Mouse (Mus musculus) stomach, embryonic 15.5 days (tissue): Measurements from ENCODE around the gene Slc5a4b. TPM values are rescaled to one million over a fixed set of nuclear protein-coding genes. Genes with fewer than 3 reads are reported as not detected.

Experiments used
- ATAC-seq: fragments of 200-750 bp; cut with Nextera tagmentation; 2 replicates; pipeline ENCODE4 v1.8.0; 2017; ENCODE audit warnings: low read depth, moderate number of reproducible peaks, moderate TSS enrichment; ENCODE audit not compliant: insufficient read depth, low FRiP score
- H3K27ac ChIP-seq: fragments of 300-500 bp; sonication (generic); 2 replicates; pipeline ENCODE4 v1.5.1; 2015; ENCODE audit warnings: mild to moderate bottlenecking, inconsistent platforms
- H3K27me3 ChIP-seq: fragments of 300-500 bp; sonication (generic); replicated peaks from 2 replicates; pipeline ENCODE4 v1.6.1; 2015; ENCODE audit warnings: inconsistent platforms
- H3K36me3 ChIP-seq: fragments of 300-500 bp; sonication (generic); 2 replicates; pipeline ENCODE4 v1.6.1; 2015; ENCODE audit warnings: inconsistent platforms
- H3K4me1 ChIP-seq: fragments of 300-500 bp; sonication (generic); 2 replicates; pipeline ENCODE4 v1.6.1; 2015; ENCODE audit warnings: inconsistent platforms
- H3K4me2 ChIP-seq: fragments of 300-500 bp; sonication (generic); 2 replicates; pipeline ENCODE4 v1.6.1; 2015; ENCODE audit warnings: mild to moderate bottlenecking, inconsistent platforms
- H3K4me3 ChIP-seq: fragments of 300-500 bp; sonication (generic); replicated peaks from 2 replicates; pipeline ENCODE4 v1.5.1; 2015; ENCODE audit warnings: inconsistent platforms
- H3K9ac ChIP-seq: fragments of 300-500 bp; sonication (generic); 2 replicates; pipeline ENCODE4 v1.6.1; 2015; ENCODE audit warnings: inconsistent platforms
- H3K9me3 ChIP-seq: fragments of 300-500 bp; sonication (generic); 2 replicates; pipeline ENCODE4 v1.6.1; 2016; ENCODE audit warnings: inconsistent platforms
- WGBS: fragments of 180-500 bp; shearing (Covaris S2); methylation state at CpG from one replicate; pipeline ENCODE4 v1.1.7; 2015; 5-methylcytosine and 5-hydroxymethylcytosine counted together
- microRNA-seq: library from miRNA; unstranded; fragments of <30 nt; microRNA quantifications from one replicate; pipeline ENCODE4, GENCODE M21; 2016
- polyA plus RNA-seq: library from polyadenylated mRNA; unstranded; fragments of >200 nt; fragmentation: Nextera tagmentation; extraction: Ambion mirVana; gene quantifications from 2 replicates; pipeline ENCODE4 v1.2.1, GENCODE M21; 2015

Slc5a4b gene
- polyA plus RNA-seq, 1 experiment from 2014 or later, result not detected

GRCm38 (mm10) chr10:76023921-76024320, 86.8 kb downstream of the Slc5a4b start:
- Histone ChIP-seq H3K36me3 (no peaks in the 10 kb centered on the region), H3K4me3 (no peak overlapping the region), H3K4me2 (no peak overlapping the region), H3K9me3 (no peaks in the 10 kb centered on the region), H3K9ac (no peak overlapping the region), H3K27me3 (no peaks in the 10 kb centered on the region), H3K27ac (no peak overlapping the region), H3K4me1 (no peaks in the 10 kb centered on the region)
- ATAC-seq, result no peak
- WGBS, result 93% methylated on average over 6 of the region's 6 CpGs

GRCm38 (mm10) chr10:76021728-76022127, 89.0 kb downstream of the Slc5a4b start:
- 36% methylated on average over 3 of the region's 3 CpGs for WGBS
- Histone ChIP-seq H3K4me3 (no peak overlapping the region), H3K4me2 (no peak overlapping the region), H3K9me3 (no peaks in the 10 kb centered on the region), H3K27ac (no peak overlapping the region), H3K36me3 (no peaks in the 10 kb centered on the region), H3K27me3 (no peaks in the 10 kb centered on the region), H3K9ac (no peak overlapping the region), H3K4me1 (no peaks in the 10 kb centered on the region)
- ATAC-seq, result no peak

- Histone ChIP-seq H3K4me3 (no peak overlapping the region), H3K27ac (no peak overlapping the region), H3K36me3 (no peaks in the 10 kb centered on the region), H3K9me3 (no peaks in the 10 kb centered on the region), H3K9ac (no peak overlapping the region), H3K4me1 (no peaks in the 10 kb centered on the region), H3K27me3 (no peaks in the 10 kb centered on the region), H3K4me2 (no peak overlapping the region)
- ATAC-seq, result no peak
- WGBS, result 88% methylated on average over 3 of the region's 3 CpGs
Measured at GRCm38 (mm10) chr10:76016886-76017285, 93.9 kb downstream of the Slc5a4b start.

- Histone ChIP-seq H3K4me2 (no peak overlapping the region), H3K27ac (no peak overlapping the region), H3K4me3 (no peak overlapping the region), H3K9ac (no peak overlapping the region), H3K36me3 (no peaks in the 10 kb centered on the region), H3K9me3 (no peaks in the 10 kb centered on the region), H3K4me1 (no peaks in the 10 kb centered on the region), H3K27me3 (no peaks in the 10 kb centered on the region)
- ATAC-seq, result no peak
- 72% methylated on average over 6 of the region's 6 CpGs for WGBS
Measured at GRCm38 (mm10) chr10:76012922-76013321, 97.8 kb downstream of the Slc5a4b start.

GRCm38 (mm10) chr10:76009812-76010211, 100.9 kb downstream of the Slc5a4b start:
- 79% methylated on average over 3 of the region's 3 CpGs for WGBS
- Histone ChIP-seq H3K27ac (no peak overlapping the region), H3K4me3 (no peak overlapping the region), H3K27me3 (no peaks in the 10 kb centered on the region), H3K4me2 (no peak overlapping the region), H3K4me1 (no peaks in the 10 kb centered on the region), H3K9ac (no peak overlapping the region), H3K36me3 (no peaks in the 10 kb centered on the region), H3K9me3 (no peaks in the 10 kb centered on the region)
- ATAC-seq, result no peak

Small RNA genes lying within 50 kb of the gene (microRNA-seq; reads per million reads assigned to microRNA genes)
- not detected for gene Mir6409

Other genes starting within 250 kb of the Slc5a4b start
- 6.6 and 8.8 TPM in 2 replicates for gene Derl3, start 217.5 kb downstream of the Slc5a4b start, polyA plus RNA-seq
- gene Smarcb1, start 189.3 kb downstream of the Slc5a4b start, polyA plus RNA-seq, result 172 and 173 TPM in 2 replicates
- gene Chchd10, start 177.8 kb downstream of the Slc5a4b start, polyA plus RNA-seq, result 90.5 and 101 TPM in 2 replicates
- 33.4 and 42.0 TPM in 2 replicates for gene Mmp11, start 174.5 kb downstream of the Slc5a4b start, polyA plus RNA-seq
- 1.4 and 3.6 TPM in 2 replicates for gene Gm867, start 170.3 kb downstream of the Slc5a4b start, polyA plus RNA-seq
- gene Vpreb3, start 167.9 kb downstream of the Slc5a4b start, polyA plus RNA-seq, result 0.90 and 1.8 TPM in 2 replicates
- not detected in 2 replicates for gene Gm5134, start 156.4 kb downstream of the Slc5a4b start, polyA plus RNA-seq
- 17.5 and 18.3 TPM in 2 replicates for gene Zfp280b, start 78.3 kb downstream of the Slc5a4b start, polyA plus RNA-seq
- not detected in 2 replicates for gene Slc5a4a, start 36.5 kb upstream of the Slc5a4b start, polyA plus RNA-seq
- 48.4 and 51.3 TPM in 2 replicates for gene Prmt2, start 126.9 kb upstream of the Slc5a4b start, polyA plus RNA-seq
- gene S100b, start 142.9 kb upstream of the Slc5a4b start, polyA plus RNA-seq, result 2.5 and 2.8 TPM in 2 replicates
- gene Dip2a, start 234.3 kb upstream of the Slc5a4b start, polyA plus RNA-seq, result 9.5 and 10.9 TPM in 2 replicates